In the genomic region with DNA sequence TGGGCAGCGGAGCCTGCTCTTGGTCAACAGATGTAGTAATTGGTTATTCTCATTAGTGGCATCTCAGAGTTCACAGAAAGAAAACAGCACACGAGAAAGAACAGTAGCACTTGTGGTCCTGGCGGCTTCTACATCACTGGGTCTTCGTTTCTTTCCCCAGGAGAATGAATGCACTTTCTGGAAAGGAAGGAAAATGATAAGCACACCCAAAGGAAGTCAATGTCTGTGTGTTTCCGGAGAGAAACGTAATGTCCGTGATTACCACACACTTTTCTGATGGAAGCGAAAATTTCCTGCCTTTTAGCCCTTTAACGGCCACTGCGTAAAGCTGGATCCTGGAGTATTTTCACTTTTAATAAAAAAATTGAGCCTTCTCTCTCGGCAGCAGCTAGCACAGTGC, we compare ENCODE assay signal across 8 mouse cellular contexts.
A peak's percentile ranks its signal among the peaks of the same experiment; 100 is the strongest.
DNase-seq lines count a peak whose midpoint lies in the region; ATAC-seq and TF ChIP-seq lines count a peak whose summit lies in the region.
"Had no signal": no experiment of that assay in that cellular context is flagged by ENCODE, and none has a peak within 500 bp of the region (broad histone marks: within the 10 kb centered on the region; RNA-seq: fewer than 3 reads in every experiment).

No protein-coding gene starts in this region.

- no peak overlapping the region for H3K9ac ChIP-seq in lung, embryonic 15.5 days

- no peak for ATAC-seq in lung, embryonic 15.5 days (ENCODE audit: borderline replicate concordance, extremely low read depth, low FRiP score, low TSS enrichment)
- 0 out of 2 replicates have a peak, but pooled peaks have one; percentile 11 for ATAC-seq in megakaryocyte, adult 5-6 weeks (ENCODE audit: poor library complexity, severe bottlenecking)
- ATAC-seq: intestine, postnatal 0 days had no signal

- H3K9me3 ChIP-seq in lung, embryonic 15.5 days: no peaks in the 10 kb centered on the region

- H3K4me1 ChIP-seq in lung, embryonic 15.5 days: no peaks in the 10 kb centered on the region; the same call in 1 of the 2 replicates
- H3K4me1 ChIP-seq in kidney, adult 2 months (ENCODE audit: control insufficient read depth, insufficient read depth, low read length): no peaks in the 10 kb centered on the region

- peak overlapping the region; percentile 37 for H3K27ac ChIP-seq in lung, embryonic 15.5 days
- peak overlapping the region; percentile 60 for H3K27ac ChIP-seq in kidney, adult 2 months (ENCODE audit: insufficient read depth, low read depth, low read length)

- no peak for TF ChIP-seq CTCF in kidney, adult 2 months (conservative IDR thresholded peaks at IDR 0.05; ENCODE audit: insufficient read depth, insufficient read length, low read depth, low read length)

- H3K36me3 ChIP-seq in lung, embryonic 15.5 days: no peaks in the 10 kb centered on the region
- no peaks in the 10 kb centered on the region for H3K36me3 ChIP-seq in kidney, adult 2 months (ENCODE audit: control insufficient read depth, insufficient read depth, low read length)

- WGBS in lung, embryonic 15.5 days: 59% methylated on average over 11 of the region's 11 CpGs
- 55% methylated on average over 11 of the region's 11 CpGs for WGBS in kidney, adult 2 months

- DNase-seq in lung, postnatal 4 days: no peak
- peak; percentile 47 to 58 for DNase-seq in heart, adult 9 months (ENCODE audit: low spot score in 2 of 2)
- DNase-seq in kidney, adult 2 months: peak; percentile 59
- no peak for DNase-seq in right cerebral cortex, postnatal 10 days (ENCODE audit: low spot score in 2 of 2)
- DNase-seq in layer of hippocampus, adult 9-10 months (ENCODE audit: low spot score): no peak

- no peak for TF ChIP-seq POLR2A in kidney, adult 2 months (IDR thresholded peaks at IDR 0.05; ENCODE audit: low read depth, low read length)

- H3K27me3 ChIP-seq in lung, embryonic 15.5 days: no peaks in the 10 kb centered on the region
- no peaks in the 10 kb centered on the region for H3K27me3 ChIP-seq in kidney, adult 2 months (replicated peaks; ENCODE audit: control insufficient read depth, insufficient read depth, low read length)

- H3K4me3 ChIP-seq in lung, embryonic 15.5 days: no peak overlapping the region
- H3K4me3 ChIP-seq in kidney, adult 2 months (ENCODE audit: insufficient read depth, low read depth, low read length): no peak overlapping the region

- H3K4me2 ChIP-seq in lung, embryonic 15.5 days: peak overlapping the region; percentile 16; the same call in 1 of the 2 replicates

Comparison
In these comparisons a context has a peak if more than half of its experiments do, and no peak if none do; other contexts are left out.
1. DNase-seq: peak in heart, adult 9 months (2 of 2) and kidney, adult 2 months (single experiment); none in lung, postnatal 4 days (0 of 2), right cerebral cortex, postnatal 10 days (0 of 2) and layer of hippocampus, adult 9-10 months (single experiment).